Mouse (Mus musculus) small intestine, adult 2 months (tissue): Measurements from ENCODE around the gene Tmem222.

ENCODE experiments used
- CTCF ChIP-seq: fragments of 200-500 bp; IDR thresholded peaks from 2 replicates; pipeline ENCODE4 v1.5.1; 2012; ENCODE audit warnings: low read depth, mild to moderate bottlenecking, control low read depth, inconsistent platforms, low read length, moderate library complexity, mixed read lengths; ENCODE audit not compliant: insufficient replicate concordance, insufficient read length; ENCODE audit errors: extremely low read depth
- POLR2A ChIP-seq: fragments of 200-500 bp; IDR thresholded peaks from 2 replicates; pipeline ENCODE4 v1.6.1; 2012; ENCODE audit warnings: low read depth, mild to moderate bottlenecking, control low read depth, inconsistent platforms, low read length, moderate library complexity

- no peak for TF ChIP-seq CTCF
- TF ChIP-seq POLR2A: no peak
Observed at GRCm38 (mm10) chr4:133255392-133255791, 22.2 kb downstream of the Tmem222 start.
